Mouse (Mus musculus) cerebellum, adult 2 months (tissue): Measurements from ENCODE around the gene Amdhd1.

Experiments
- CTCF ChIP-seq: fragments of 200-500 bp; IDR thresholded peaks from 2 replicates; pipeline ENCODE4 v1.5.1; 2011; ENCODE audit warnings: low read depth, mild to moderate bottlenecking, control low read depth, low read length, moderate library complexity, borderline replicate concordance; ENCODE audit not compliant: insufficient read depth
- POLR2A ChIP-seq: fragments of 200-500 bp; IDR thresholded peaks from 2 replicates; pipeline ENCODE4 v1.6.1; 2011; ENCODE audit warnings: low read length, control low read depth, borderline replicate concordance; ENCODE audit not compliant: insufficient read depth

DNA sequence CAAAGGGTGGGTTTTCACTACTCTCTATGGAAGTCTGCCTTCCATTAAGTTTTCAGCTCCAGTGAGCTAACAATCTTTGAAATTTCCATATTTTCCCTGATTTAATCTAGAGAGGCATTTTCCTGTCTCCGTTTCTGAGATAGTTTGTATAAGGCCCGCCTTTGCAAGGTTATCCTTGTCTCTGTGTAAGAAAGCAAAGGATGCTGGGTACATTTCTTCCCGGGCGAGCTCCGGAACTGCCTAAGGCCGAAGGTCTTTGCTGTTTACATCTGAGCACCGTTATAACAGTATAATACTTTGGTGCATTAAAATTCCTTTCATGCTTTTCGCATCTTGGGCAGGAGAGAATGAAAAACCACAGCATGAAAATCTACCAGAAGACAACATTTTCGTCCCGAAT, 10.0 kb upstream of the Amdhd1 start:
- TF ChIP-seq POLR2A (no peak), CTCF (no peak)
